Mouse (Mus musculus) gastrocnemius, postnatal 14 days (tissue): ENCODE results near the gene Trip6. TPM values are rescaled to one million over a fixed set of nuclear protein-coding genes. Genes with fewer than 3 reads are reported as not detected.

Source experiments
- DNase-seq: peaks from one replicate; pipeline ENCODE4 v3.0.0; 2021; ENCODE audit warnings: mixed read lengths
- intact Hi-C: fragments of 180-260 bp; cut with DNase I; formaldehyde crosslinking; loops from one replicate; pipeline ENCODE4 v1.15.1; 2025; ENCODE audit warnings: low total_unique reads
- total RNA-seq, 2 experiments: library from RNA; stranded (reverse); gene quantifications; 2 replicates each; pipeline ENCODE4 v1.2.3; 2021

Gene Trip6
- total RNA-seq, 2 experiments from 2014 or later: 7.9 to 9.6 TPM

GRCm38 (mm10) chr5:137306439-137307005 is 7.7 kb downstream of the Trip6 start:
- intact Hi-C loops: no loop called here
- DNase-seq: no peak

GRCm38 (mm10) chr5:137305822-137306221 is 8.4 kb downstream of the Trip6 start:
- intact Hi-C loops: no loop called here
- no peak for DNase-seq

- intact Hi-C loops: no loop called here
- DNase-seq: no peak
These were observed 9.4 kb downstream of the Trip6 start for GRCm38 (mm10) chr5:137304816-137305215.

- intact Hi-C loops: no loop called here
- DNase-seq: no peak
These were observed 10.0 kb downstream of the Trip6 start for GRCm38 (mm10) chr5:137304165-137304564.

- no peak for DNase-seq
- intact Hi-C loops: no loop called here
These were observed 10.6 kb downstream of the Trip6 start for GRCm38 (mm10) chr5:137303609-137304008.

GRCm38 (mm10) chr5:137301253-137301652 is 13.0 kb downstream of the Trip6 start:
- intact Hi-C loops: no loop called here
- no peak for DNase-seq

GRCm38 (mm10) chr5:137299240-137299639 is 15.0 kb downstream of the Trip6 start:
- DNase-seq: no peak
- intact Hi-C loops: no loop called here

- DNase-seq: no peak
- intact Hi-C loops: no loop called here
These were observed 17.1 kb downstream of the Trip6 start for GRCm38 (mm10) chr5:137297126-137297525.

- DNase-seq: no peak
- intact Hi-C loops: no loop called here
These were observed 18.5 kb downstream of the Trip6 start for GRCm38 (mm10) chr5:137295712-137296111.

GRCm38 (mm10) chr5:137295296-137295695 is 18.9 kb downstream of the Trip6 start:
- intact Hi-C loops: no loop called here
- no peak for DNase-seq

GRCm38 (mm10) chr5:137294744-137295093 is 19.5 kb downstream of the Trip6 start:
- no peak for DNase-seq
- intact Hi-C loops: no loop called here

- DNase-seq: peak; percentile 96
- intact Hi-C loops: no loop called here
These were observed 20.1 kb downstream of the Trip6 start, which contains the start of gene Ufsp1 for GRCm38 (mm10) chr5:137293839-137294743. Ufsp1 (plus strand) TSS chr5:137294629.

- peak; percentile 77 for DNase-seq
- intact Hi-C loops: no loop called here
These were observed 20.9 kb downstream of the Trip6 start for GRCm38 (mm10) chr5:137293282-137293681.

GRCm38 (mm10) chr5:137291381-137291926 is 22.8 kb downstream of the Trip6 start:
- no peak for DNase-seq
- intact Hi-C loops: no loop called here

GRCm38 (mm10) chr5:137290677-137291076 is 23.5 kb downstream of the Trip6 start:
- DNase-seq: peak; percentile 81
- intact Hi-C loops: no loop called here

GRCm38 (mm10) chr5:137289591-137290365 is 24.4 kb downstream of the Trip6 start:
- no peak for DNase-seq
- intact Hi-C loops: loop anchor here (2.0 kb wide), 1 partner anchor 159 kb away; no protein-coding TSS in a partner anchor

GRCm38 (mm10) chr5:137288999-137289470 is 25.2 kb downstream of the Trip6 start:
- DNase-seq: peak; percentile 68
- intact Hi-C loops: loop anchor here (2.0 kb wide), 1 partner anchor 158 kb away; no protein-coding TSS in a partner anchor

GRCm38 (mm10) chr5:137287953-137288743 is 26.1 kb downstream of the Trip6 start:
- DNase-seq: no peak
- intact Hi-C loops: loop anchor here (2.0 kb wide), 1 partner anchor 157 kb away; no protein-coding TSS in a partner anchor
